Mouse (Mus musculus) left cerebral cortex, adult 2 months (tissue): ENCODE measurements around the gene 1700017N19Rik. TPM values are rescaled to one million over a fixed set of nuclear protein-coding genes. Genes with fewer than 3 reads are reported as not detected.
A peak's percentile ranks its signal among the peaks of the same experiment; 100 is the strongest.
"Not testable (repeated sequence)": the region's sequence is repeated elsewhere in the genome, so short reads cannot be mapped to it uniquely, and the experiment has no call there.

Experiments
- DNase-seq, 2 experiments: peaks; one replicate each; pipeline ENCODE4 v3.0.0; 2021 to 2022; ENCODE audit warnings: low spot score in 2 of 2, mixed read lengths in 1 of 2; ENCODE audit errors: extremely low spot score in 1 of 2
- H3K27ac ChIP-seq: fragments of 200-600 bp; 2 replicates; pipeline ENCODE4 v1.8.1; 2022
- H3K4me3 ChIP-seq: fragments of 200-600 bp; 2 replicates; pipeline ENCODE4 v1.8.1; 2022
- CTCF ChIP-seq: fragments of 200-600 bp; IDR thresholded peaks from 2 replicates; pipeline ENCODE4 v1.8.1; 2022; ENCODE audit warnings: antibody characterized with exemption, mild to moderate bottlenecking, moderate library complexity
- intact Hi-C: fragments of 180-260 bp; cut with DNase I; formaldehyde crosslinking; loops from one replicate; pipeline ENCODE4 v1.15.1; 2025
- long read RNA-seq, 2 experiments: library from polyadenylated mRNA; stranded (forward); transcript quantifications; one replicate each; pipeline ENCODE4 v2.0.0; 2021; ENCODE audit warnings: borderline mapping rate in 2 of 2
- total RNA-seq, 2 experiments: library from RNA; stranded (reverse); gene quantifications; 2 replicates each; pipeline ENCODE4 v1.2.3; 2021

The 1700017N19Rik gene
- not detected for total RNA-seq
- long read RNA-seq, experiment 1, result 0 reads
- long read RNA-seq, experiment 2, result 0 reads

GRCm38 (mm10) chr10:100590323-100590722, at the start of gene 1700017N19Rik, which contains the start of gene 4930430F08Rik:
TSS of gene 1700017N19Rik (plus strand) at chr10:100590484.
TSS of gene 4930430F08Rik (minus strand) at chr10:100590423.
- intact Hi-C loops, result no loop called here
- no peak for DNase-seq
- H3K27ac ChIP-seq, result no peak within 1 kb of the TSS
- no peak for TF ChIP-seq CTCF
- peak within 1 kb of the TSS; percentile 92 for H3K4me3 ChIP-seq

- no peak for TF ChIP-seq CTCF
- H3K4me3 ChIP-seq, result no peak overlapping the region
- intact Hi-C loops, result no loop called here
- no peak for DNase-seq
- H3K27ac ChIP-seq, result no peak overlapping the region
Measured at GRCm38 (mm10) chr10:100556566-100557175, 33.6 kb upstream of the 1700017N19Rik start.

GRCm38 (mm10) chr10:100560194-100560883, 29.9 kb upstream of the 1700017N19Rik start:
- H3K27ac ChIP-seq, intact Hi-C loops, DNase-seq, H3K4me3 ChIP-seq: not testable (repeated sequence)

GRCm38 (mm10) chr10:100564112-100564511, 26.2 kb upstream of the 1700017N19Rik start:
- intact Hi-C loops, result no loop called here
- H3K4me3 ChIP-seq, result no peak overlapping the region
- no peak overlapping the region for H3K27ac ChIP-seq
- TF ChIP-seq CTCF, result no peak
- no peak for DNase-seq

- no peak for TF ChIP-seq CTCF
- H3K27ac ChIP-seq, result peak overlapping the region; percentile 10; the same call in 1 of the 2 replicates
- no peak for DNase-seq
- intact Hi-C loops, result no loop called here
- H3K4me3 ChIP-seq, result no peak overlapping the region
Measured at GRCm38 (mm10) chr10:100571707-100572106, 18.6 kb upstream of the 1700017N19Rik start.

- Histone ChIP-seq H3K4me3 (no peak overlapping the region), H3K27ac (no peak overlapping the region)
- no peak for DNase-seq
- intact Hi-C loops, result loop anchor here (5.0 kb wide), 1 partner anchor 77 kb away; no protein-coding TSS in a partner anchor
- no peak for TF ChIP-seq CTCF
Measured at GRCm38 (mm10) chr10:100574505-100575149, 15.7 kb upstream of the 1700017N19Rik start.

- TF ChIP-seq CTCF, result no peak
- no peak for DNase-seq
- Histone ChIP-seq H3K27ac (no peak overlapping the region), H3K4me3 (no peak overlapping the region)
- intact Hi-C loops, result loop anchor here (5.0 kb wide), 1 partner anchor 78 kb away; no protein-coding TSS in a partner anchor
Measured at GRCm38 (mm10) chr10:100575294-100575693, 15.0 kb upstream of the 1700017N19Rik start.

GRCm38 (mm10) chr10:100584178-100584577, 6.1 kb upstream of the 1700017N19Rik start:
- intact Hi-C loops, result no loop called here
- no peak for DNase-seq
- H3K4me3 ChIP-seq, result no peak overlapping the region
- H3K27ac ChIP-seq, result no peak overlapping the region
- no peak for TF ChIP-seq CTCF

GRCm38 (mm10) chr10:100588524-100588923, 1.8 kb upstream of the 1700017N19Rik start:
- intact Hi-C loops, result loop anchor here (2.0 kb wide), 1 partner anchor 102 kb away; the partner anchor contains the start of genes Cep290 and Tmtc3
- no peak for DNase-seq
- peak overlapping the region; percentile 86 for H3K27ac ChIP-seq
- H3K4me3 ChIP-seq, result peak overlapping the region; percentile 92
- TF ChIP-seq CTCF, result no peak

GRCm38 (mm10) chr10:100588932-100589388, 1.3 kb upstream of the 1700017N19Rik start:
- Histone ChIP-seq H3K27ac (peak overlapping the region; percentile 86), H3K4me3 (peak overlapping the region; percentile 92)
- no peak; the same call in 1 of the 2 replicates for TF ChIP-seq CTCF
- peak; percentile 92 to 93 for DNase-seq
- intact Hi-C loops, result loop anchor here (2.0 kb wide), 1 partner anchor 102 kb away; the partner anchor contains the start of genes Cep290 and Tmtc3

- no peak for DNase-seq
- TF ChIP-seq CTCF, result no peak
- intact Hi-C loops, result no loop called here
- no peak overlapping the region for H3K27ac ChIP-seq
- H3K4me3 ChIP-seq, result no peak overlapping the region
Measured at GRCm38 (mm10) chr10:100598339-100598738, 8.1 kb downstream of the 1700017N19Rik start.

GRCm38 (mm10) chr10:100603511-100603910, 13.2 kb downstream of the 1700017N19Rik start:
- no peak for DNase-seq
- intact Hi-C loops, result no loop called here
- H3K27ac ChIP-seq, result no peak overlapping the region
- no peak for TF ChIP-seq CTCF
- H3K4me3 ChIP-seq, result no peak overlapping the region
